Mouse (Mus musculus) C2C12 (cell line): ENCODE measurements at regions not wholly inside any gene's neighbourhood (a gene's known extent, or its start where the extent isn't known, plus 50 kb on each side); places are given as distances from the start of the nearest gene placed in this dataset.

Experiments used
- CTCF ChIP-seq: IDR thresholded peaks from one replicate; pipeline ENCODE4 v1.5.1; 2011; ENCODE audit not compliant: control insufficient read depth, insufficient read depth, insufficient read length
- MYOG ChIP-seq: IDR thresholded peaks from one replicate; pipeline ENCODE4 v1.6.1; 2011; ENCODE audit not compliant: control insufficient read depth, insufficient read length; ENCODE audit errors: extremely low read depth
- USF1 ChIP-seq: IDR thresholded peaks from one replicate; pipeline ENCODE4 v1.6.1; 2011; ENCODE audit warnings: low read depth, mild to moderate bottlenecking, control low read depth, moderate library complexity

- TF ChIP-seq MYOG (no peak), CTCF (no peak), USF1 (no peak)
Observed at GRCm38 (mm10) chrX:158931864-158932263, 278.2 kb upstream of the Rps6ka3 start.
